Comparison of ENCODE assay signal across 8 mouse cellular contexts in the genomic region with DNA sequence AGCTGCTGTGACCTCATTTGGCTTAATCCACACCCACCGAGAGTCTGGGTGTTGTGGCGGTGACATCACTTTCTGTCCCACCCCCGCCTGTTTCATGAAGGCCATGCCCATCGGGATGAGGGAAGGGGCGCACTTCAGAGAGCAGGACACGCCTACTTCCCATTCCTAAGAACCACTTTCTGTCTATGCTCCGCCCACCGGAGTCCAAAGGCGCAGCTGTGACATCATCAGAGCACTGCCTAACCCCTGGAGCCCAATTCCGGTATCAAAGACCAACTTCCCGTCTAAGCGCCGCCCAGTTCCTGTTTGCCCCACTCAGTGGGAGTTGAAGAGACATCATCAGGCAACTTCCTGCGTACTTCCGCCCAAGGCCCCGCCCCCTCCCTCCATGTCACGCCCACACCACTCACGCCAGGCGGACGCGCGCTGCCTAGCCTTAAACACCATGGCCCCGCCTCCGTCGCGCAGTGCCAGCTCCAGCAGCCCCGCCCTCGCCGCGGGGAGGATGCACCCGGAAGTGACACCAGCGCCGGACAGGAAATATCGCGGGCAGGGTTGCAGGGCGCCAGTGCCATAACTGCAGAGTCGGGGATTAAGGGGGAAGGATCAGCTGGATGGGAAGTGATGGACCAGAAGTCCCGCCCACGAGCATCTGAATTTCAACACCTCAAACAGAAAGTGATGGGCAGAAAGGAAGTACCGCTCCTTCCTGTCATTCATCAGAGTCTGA. TPM values are rescaled to one million over a fixed set of nuclear protein-coding genes. Genes with fewer than 3 reads are reported as not detected.
DNase-seq lines count a peak whose midpoint lies in the region; ATAC-seq and TF ChIP-seq lines count a peak whose summit lies in the region.

No protein-coding gene starts in this region.

- no peaks in the 10 kb centered on the region for H3K4me1 ChIP-seq in heart, embryonic 10.5 days
- H3K4me1 ChIP-seq in forebrain, embryonic 15.5 days, result no peaks in the 10 kb centered on the region
- H3K4me1 ChIP-seq in hindbrain, embryonic 15.5 days (replicated peaks), result no peaks in the 10 kb centered on the region
- H3K4me1 ChIP-seq in limb, embryonic 14.5 days (ENCODE audit: control insufficient read depth, insufficient read depth, low read length), result no peaks in the 10 kb centered on the region
- no peaks in the 10 kb centered on the region for H3K4me1 ChIP-seq in stomach, embryonic 16.5 days (ENCODE audit: control insufficient read depth, insufficient read depth, low read length)

- peak overlapping the region; percentile 88 for H3K27ac ChIP-seq in heart, embryonic 10.5 days
- H3K27ac ChIP-seq in forebrain, embryonic 15.5 days (replicated peaks), result peak overlapping the region; percentile 98
- H3K27ac ChIP-seq in hindbrain, embryonic 15.5 days (replicated peaks), result peak overlapping the region; percentile 99
- H3K27ac ChIP-seq in limb, embryonic 14.5 days (replicated peaks; ENCODE audit: low read depth, low read length), result peak overlapping the region; percentile 84
- H3K27ac ChIP-seq in stomach, embryonic 16.5 days (ENCODE audit: low read length), result peak overlapping the region; percentile 98

- H3K36me3 ChIP-seq in heart, embryonic 10.5 days, result peaks cover 35% of the 10 kb centered on the region
- H3K36me3 ChIP-seq in forebrain, embryonic 15.5 days, result peaks cover 7% of the 10 kb centered on the region
- H3K36me3 ChIP-seq in hindbrain, embryonic 15.5 days, result peaks cover 18% of the 10 kb centered on the region
- no peaks in the 10 kb centered on the region; the same call in 1 of the 2 replicates for H3K36me3 ChIP-seq in limb, embryonic 14.5 days (ENCODE audit: control insufficient read depth, insufficient read depth, low read length)
- H3K36me3 ChIP-seq in myocyte (ENCODE audit: control insufficient read depth, insufficient read depth), result no peaks in the 10 kb centered on the region
- peaks cover 17% of the 10 kb centered on the region for H3K36me3 ChIP-seq in stomach, embryonic 16.5 days (ENCODE audit: control insufficient read depth, insufficient read depth, low read length)

- peak overlapping the region; percentile 27; the same call in 1 of the 2 replicates for H3K9ac ChIP-seq in forebrain, embryonic 15.5 days (replicated peaks)
- H3K9ac ChIP-seq in hindbrain, embryonic 15.5 days, result no peak overlapping the region
- no peak overlapping the region for H3K9ac ChIP-seq in limb, embryonic 14.5 days (ENCODE audit: low read depth, low read length, severe bottlenecking)
- peak overlapping the region; percentile 8 for H3K9ac ChIP-seq in stomach, embryonic 16.5 days (ENCODE audit: low read length)

- TF ChIP-seq POLR2A in limb, embryonic 14.5 days (IDR thresholded peaks at IDR 0.05; ENCODE audit: borderline replicate concordance, extremely low read depth, insufficient read depth, insufficient read length), result no peak
- TF ChIP-seq POLR2A in myocyte (IDR thresholded peaks at IDR 0.05; ENCODE audit: insufficient read length, low read depth), result no peak

- peak overlapping the region; percentile 85 for H3K4me3 ChIP-seq in heart, embryonic 10.5 days
- H3K4me3 ChIP-seq in forebrain, embryonic 15.5 days, result peak overlapping the region; percentile 73
- H3K4me3 ChIP-seq in hindbrain, embryonic 15.5 days, result peak overlapping the region; percentile 69
- peak overlapping the region; percentile 68 for H3K4me3 ChIP-seq in limb, embryonic 14.5 days (replicated peaks; ENCODE audit: low read length)
- H3K4me3 ChIP-seq in myocyte, result peak overlapping the region; percentile 26
- peak overlapping the region; percentile 80 for H3K4me3 ChIP-seq in stomach, embryonic 16.5 days (replicated peaks; ENCODE audit: low read length)

- H3ac ChIP-seq in myocyte (ENCODE audit: control insufficient read depth, insufficient read length), result no peak overlapping the region

- 4% methylated on average over 40 of the region's 40 CpGs for WGBS in heart, embryonic 10.5 days
- WGBS in forebrain, embryonic 15.5 days, result 7% methylated on average over 40 of the region's 40 CpGs
- WGBS in hindbrain, embryonic 15.5 days, result 7% methylated on average over 40 of the region's 40 CpGs
- WGBS in limb, embryonic 14.5 days, result 8% methylated on average over 38 of the region's 40 CpGs
- 6% methylated on average over 40 of the region's 40 CpGs for WGBS in stomach, embryonic 16.5 days

- H3K79me2 ChIP-seq in myocyte (ENCODE audit: control insufficient read depth, insufficient read depth), result no peaks in the 10 kb centered on the region

- no peaks in the 10 kb centered on the region for H3K27me3 ChIP-seq in heart, embryonic 10.5 days (ENCODE audit: insufficient read depth, poor library complexity, severe bottlenecking)
- H3K27me3 ChIP-seq in forebrain, embryonic 15.5 days, result no peaks in the 10 kb centered on the region
- H3K27me3 ChIP-seq in hindbrain, embryonic 15.5 days, result no peaks in the 10 kb centered on the region
- H3K27me3 ChIP-seq in limb, embryonic 14.5 days (ENCODE audit: control insufficient read depth, insufficient read depth, low read length), result no peaks in the 10 kb centered on the region
- H3K27me3 ChIP-seq in myocyte (ENCODE audit: control insufficient read depth, insufficient read depth, insufficient read length), result no peaks in the 10 kb centered on the region
- H3K27me3 ChIP-seq in stomach, embryonic 16.5 days (ENCODE audit: control insufficient read depth, insufficient read depth, low read length), result no peaks in the 10 kb centered on the region

- peak; percentile 60 for ATAC-seq in forebrain, embryonic 15.5 days (replicated peaks)
- ATAC-seq in hindbrain, embryonic 15.5 days (ENCODE audit: low FRiP score, low read depth), result peak; percentile 81
- ATAC-seq in limb, embryonic 14.5 days (ENCODE audit: low FRiP score, low read depth), result peak; percentile 76
- ATAC-seq in stomach, embryonic 16.5 days (ENCODE audit: insufficient read depth, low FRiP score), result peak; percentile 78

- DNase-seq in heart, embryonic 10.5 days (ENCODE audit: low spot score), result peak; percentile 96
- DNase-seq in heart, adult 8-10 months (ENCODE audit: low spot score), result no peak
- peak; percentile 98 for DNase-seq in cerebellum, adult 11-12 months
- peak; percentile 90 for DNase-seq in limb, embryonic 14.5 days (ENCODE audit: low spot score)

- peak overlapping the region; percentile 49 for H3K4me2 ChIP-seq in forebrain, embryonic 15.5 days (replicated peaks)
- H3K4me2 ChIP-seq in hindbrain, embryonic 15.5 days, result peak overlapping the region; percentile 56
- H3K4me2 ChIP-seq in limb, embryonic 14.5 days (replicated peaks; ENCODE audit: low read depth, low read length, severe bottlenecking), result peak overlapping the region; percentile 48
- no peak overlapping the region for H3K4me2 ChIP-seq in myocyte (ENCODE audit: low read depth)
- H3K4me2 ChIP-seq in stomach, embryonic 16.5 days (ENCODE audit: low read depth, low read length), result peak overlapping the region; percentile 69

- peaks cover 54% of the 10 kb centered on the region for H3K9me3 ChIP-seq in heart, embryonic 10.5 days
- H3K9me3 ChIP-seq in forebrain, embryonic 15.5 days, result peaks cover 11% of the 10 kb centered on the region
- peaks cover 9% of the 10 kb centered on the region for H3K9me3 ChIP-seq in hindbrain, embryonic 15.5 days
- H3K9me3 ChIP-seq in limb, embryonic 14.5 days (ENCODE audit: control insufficient read depth, low read length), result peaks cover 50% of the 10 kb centered on the region
- H3K9me3 ChIP-seq in stomach, embryonic 16.5 days (replicated peaks; ENCODE audit: control insufficient read depth, low read length), result peaks cover 39% of the 10 kb centered on the region

TF ChIP-seq in myocyte, 11 proteins besides CTCF, POLR2A, EP300 and RAD21:
- TF ChIP-seq POLR2AphosphoS2 (IDR thresholded peaks at IDR 0.05; ENCODE audit: insufficient read length, low read depth), result no peak
- TF ChIP-seq MAX (IDR thresholded peaks at IDR 0.05; ENCODE audit: low read depth), result no peak
- no peak for TF ChIP-seq CEBPB (IDR thresholded peaks at IDR 0.05; ENCODE audit: insufficient read depth, poor library complexity, severe bottlenecking)
- TF ChIP-seq TCF12 (IDR thresholded peaks at IDR 0.05; ENCODE audit: insufficient read depth, poor library complexity, severe bottlenecking), result no peak
- TF ChIP-seq SRF (IDR thresholded peaks at IDR 0.05; ENCODE audit: control insufficient read depth, insufficient read length, low read depth), result no peak
TF ChIP-seq in myocyte: peak in this region for 0.

RNA-seq across cellular contexts. Expression of gene Crlf2, which starts 2.0 kb away (rescaled TPM):
- 7.5 and 9.3 TPM in 2 replicates for polyA plus RNA-seq in heart, embryonic 10.5 days (2016; fragmentation: Nextera tagmentation; extraction: Ambion mirVana)
- total RNA-seq in heart, adult 8-10 months (2022), result 1 to 10 TPM; 3.7 to 8.1 (median 5.7) TPM
- polyA plus RNA-seq in forebrain, embryonic 15.5 days (2015; fragmentation: Nextera tagmentation; extraction: Ambion mirVana), result 10.5 and 11.3 TPM in 2 replicates
- polyA plus RNA-seq in hindbrain, embryonic 15.5 days (2015; fragmentation: Nextera tagmentation; extraction: Ambion mirVana), result 18.4 and 22.6 TPM in 2 replicates
- 22.1 and 35.5 TPM in 2 replicates for polyA plus RNA-seq in limb, embryonic 14.5 days (2012; rRNA removed)
- polyA plus RNA-seq in limb, embryonic 14.5 days (2014; fragmentation: Nextera tagmentation; extraction: Ambion mirVana), result 9.1 and 11.0 TPM in 2 replicates
- polyA plus RNA-seq in myocyte (2012; fragmentation: generic; extraction: Trizol), result 16.3 TPM
- polyA plus RNA-seq in stomach, embryonic 16.5 days (2015; fragmentation: Nextera tagmentation; extraction: Ambion mirVana), result 5.7 and 7.4 TPM in 2 replicates

Comparison
In these comparisons a context has a peak if more than half of its experiments do, and no peak if none do; other contexts are left out.
1. H3K4me3 ChIP-seq: peak in every context shown above with its lines; median percentile 85 in heart, embryonic 10.5 days; 80 in stomach, embryonic 16.5 days; 73 in forebrain, embryonic 15.5 days; 69 in hindbrain, embryonic 15.5 days; 68 in limb, embryonic 14.5 days; 26 in myocyte.
2. H3K9ac ChIP-seq: peak in forebrain, embryonic 15.5 days (single experiment) and stomach, embryonic 16.5 days (single experiment); none in hindbrain, embryonic 15.5 days (single experiment) and limb, embryonic 14.5 days (single experiment).
3. Peak in every context shown above with its lines, with median percentiles within 50 percentile points of each other: H3K27ac ChIP-seq and ATAC-seq.